Mouse (Mus musculus): ENCODE measurements at regions not wholly inside any gene's neighbourhood (a gene's known extent, or its start where the extent isn't known, plus 50 kb on each side); places are given as distances from the start of the nearest gene placed in this dataset.
"Not testable (repeated sequence)": the region's sequence is repeated elsewhere in the genome, so short reads cannot be mapped to it uniquely, and the experiment has no call there.

GRCm38 (mm10) chr14:14478159-14478558 lies 77.1 kb downstream of the Olfr721-ps1 start:
- DNase-seq, result not testable (repeated sequence)

- peak; percentile 41 for DNase-seq
These were observed 80.7 kb downstream of the Olfr721-ps1 start for GRCm38 (mm10) chr14:14481840-14482239.

- no peak for DNase-seq
These were observed 85.3 kb downstream of the Olfr721-ps1 start for GRCm38 (mm10) chr14:14486356-14486755.

GRCm38 (mm10) chr14:14490501-14490900 lies 89.4 kb downstream of the Olfr721-ps1 start:
- peak; percentile 63 for DNase-seq

- DNase-seq, result peak; percentile 64
These were observed 90.9 kb downstream of the Olfr721-ps1 start for GRCm38 (mm10) chr14:14492041-14492440.

GRCm38 (mm10) chr14:14511927-14512326 lies 110.8 kb downstream of the Olfr721-ps1 start:
- DNase-seq, result no peak

GRCm38 (mm10) chr14:14513056-14513455 lies 112.0 kb downstream of the Olfr721-ps1 start:
- DNase-seq, result no peak

- DNase-seq, result no peak
These were observed 112.4 kb downstream of the Olfr721-ps1 start for GRCm38 (mm10) chr14:14513498-14513897.

GRCm38 (mm10) chr14:14514440-14515172 lies 113.5 kb downstream of the Olfr721-ps1 start:
- peak; percentile 32 for DNase-seq

- no peak for DNase-seq
These were observed 114.3 kb downstream of the Olfr721-ps1 start for GRCm38 (mm10) chr14:14515363-14515762.

- no peak for DNase-seq
These were observed 114.8 kb downstream of the Olfr721-ps1 start for GRCm38 (mm10) chr14:14515918-14516317.

GRCm38 (mm10) chr14:14518027-14518426 lies 116.9 kb downstream of the Olfr721-ps1 start:
- no peak for DNase-seq

- peak; percentile 60 for DNase-seq
These were observed 117.7 kb downstream of the Olfr721-ps1 start for GRCm38 (mm10) chr14:14518841-14519240.

GRCm38 (mm10) chr14:14520195-14520594 lies 119.1 kb downstream of the Olfr721-ps1 start:
- peak; percentile 49 for DNase-seq

GRCm38 (mm10) chr14:14521331-14521730 lies 120.2 kb downstream of the Olfr721-ps1 start:
- peak; percentile 64 for DNase-seq

- DNase-seq, result no peak
These were observed 124.1 kb downstream of the Olfr721-ps1 start for GRCm38 (mm10) chr14:14525225-14525624.

- DNase-seq, result no peak
These were observed 127.3 kb downstream of the Olfr721-ps1 start for GRCm38 (mm10) chr14:14528437-14528836.

- no peak for DNase-seq
These were observed 140.1 kb downstream of the Olfr721-ps1 start for GRCm38 (mm10) chr14:14541206-14541605.

- peak; percentile 5 for DNase-seq
These were observed 140.6 kb downstream of the Olfr721-ps1 start for GRCm38 (mm10) chr14:14541705-14542104.

- peak; percentile 42 for DNase-seq
These were observed 143.1 kb downstream of the Olfr721-ps1 start for GRCm38 (mm10) chr14:14544236-14544635.

GRCm38 (mm10) chr14:14552201-14552600 lies 149.9 kb upstream of the Slc4a7 start:
- no peak for DNase-seq

GRCm38 (mm10) chr14:14574851-14575250 lies 127.2 kb upstream of the Slc4a7 start:
- no peak for DNase-seq

GRCm38 (mm10) chr14:14591939-14592338 lies 110.1 kb upstream of the Slc4a7 start:
- DNase-seq, result no peak

- DNase-seq, result no peak
These were observed 107.3 kb upstream of the Slc4a7 start for GRCm38 (mm10) chr14:14594753-14595152.
